Mouse (Mus musculus): ENCODE data around the gene Gm10645. TPM values are rescaled to one million over a fixed set of nuclear protein-coding genes. Genes with fewer than 3 reads are reported as not detected.

Gene Gm10645
- polyA plus RNA-seq, 1 experiment from 2014 or later = 3.5 TPM

DNA sequence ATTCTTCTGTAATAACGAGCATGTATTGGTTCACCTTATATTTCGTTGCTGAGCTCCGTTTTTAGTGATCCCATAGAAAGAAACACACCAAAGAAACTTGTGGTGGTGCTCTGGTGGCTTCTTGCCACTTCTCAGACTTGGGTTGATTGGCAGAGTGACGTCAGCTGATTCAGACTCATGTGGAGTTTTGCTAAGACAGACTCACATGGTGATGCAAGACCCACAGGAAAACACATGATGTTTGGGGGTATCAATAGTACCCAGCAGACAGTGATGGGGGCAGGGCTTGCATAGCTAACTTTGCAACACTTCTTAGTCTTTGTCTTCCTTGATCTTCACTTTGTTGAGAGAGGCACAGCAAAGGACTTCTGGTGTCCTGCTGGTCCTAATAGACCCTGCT is 21.4 kb downstream of the Gm10645 start:
- WGBS = 90% methylated on average over 4 of the region's 4 CpGs
- no peaks in the 10 kb centered on the region for H3K9me3 ChIP-seq (replicated peaks; ENCODE audit: control insufficient read depth, low read length)

DNA sequence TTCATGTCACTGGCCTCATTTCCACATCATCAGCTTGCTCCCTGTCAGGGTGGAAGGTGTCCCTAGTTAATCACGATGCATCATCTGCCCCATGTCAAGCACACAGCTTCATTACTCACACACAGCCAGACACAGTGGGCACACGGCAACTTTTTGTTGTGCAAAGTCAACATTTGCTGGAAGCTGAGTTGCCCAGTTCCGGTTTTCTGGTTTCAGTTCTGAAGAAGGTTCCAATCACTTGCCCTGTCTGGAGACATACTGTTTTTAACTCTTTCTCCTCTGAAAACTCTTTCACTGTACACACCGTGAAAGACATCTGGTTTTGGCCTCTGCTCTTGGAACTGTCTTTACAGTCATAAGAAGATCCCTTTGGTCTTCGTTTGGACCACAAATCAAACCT is 24.6 kb downstream of the Gm10645 start:
- Histone ChIP-seq H3K4me1 (ENCODE audit: control insufficient read depth, insufficient read depth, low read length) (no peaks in the 10 kb centered on the region), H3K36me3 (replicated peaks; ENCODE audit: control insufficient read depth, insufficient read depth, low read depth, low read length) (no peaks in the 10 kb centered on the region), H3K9ac (replicated peaks; ENCODE audit: low read length) (no peak overlapping the region), H3K27me3 (ENCODE audit: control insufficient read depth, insufficient read depth, low read length) (no peaks in the 10 kb centered on the region), H3K9me3 (replicated peaks; ENCODE audit: control insufficient read depth, low read length) (no peaks in the 10 kb centered on the region), H3K4me2 (ENCODE audit: low read depth, low read length) (no peak overlapping the region), H3K27ac (replicated peaks; ENCODE audit: low read depth, low read length) (no peak overlapping the region), H3K4me3 (ENCODE audit: low read depth, low read length) (no peak overlapping the region)
- no peak for DNase-seq (ENCODE audit: low spot score)
- no peak for ATAC-seq (replicated peaks; ENCODE audit: insufficient number of reproducible peaks, low FRiP score, low TSS enrichment, low read depth)
- WGBS = 81% methylated on average over 5 of the region's 5 CpGs

More for the DNA sequence above, 21.4 kb downstream of the Gm10645 start:
- no peak overlapping the region for H3K9ac ChIP-seq (replicated peaks; ENCODE audit: low read length)
- no peak for DNase-seq (ENCODE audit: low spot score)
- H3K4me3 ChIP-seq (ENCODE audit: low read depth, low read length) = no peak overlapping the region
- H3K4me2 ChIP-seq (ENCODE audit: low read depth, low read length) = no peak overlapping the region
- H3K4me1 ChIP-seq (ENCODE audit: control insufficient read depth, insufficient read depth, low read length) = no peaks in the 10 kb centered on the region
- no peaks in the 10 kb centered on the region for H3K27me3 ChIP-seq (ENCODE audit: control insufficient read depth, insufficient read depth, low read length)
- no peak for ATAC-seq (replicated peaks; ENCODE audit: insufficient number of reproducible peaks, low FRiP score, low TSS enrichment, low read depth)
- H3K27ac ChIP-seq (replicated peaks; ENCODE audit: low read depth, low read length) = no peak overlapping the region
- H3K36me3 ChIP-seq (replicated peaks; ENCODE audit: control insufficient read depth, insufficient read depth, low read depth, low read length) = no peaks in the 10 kb centered on the region

DNA sequence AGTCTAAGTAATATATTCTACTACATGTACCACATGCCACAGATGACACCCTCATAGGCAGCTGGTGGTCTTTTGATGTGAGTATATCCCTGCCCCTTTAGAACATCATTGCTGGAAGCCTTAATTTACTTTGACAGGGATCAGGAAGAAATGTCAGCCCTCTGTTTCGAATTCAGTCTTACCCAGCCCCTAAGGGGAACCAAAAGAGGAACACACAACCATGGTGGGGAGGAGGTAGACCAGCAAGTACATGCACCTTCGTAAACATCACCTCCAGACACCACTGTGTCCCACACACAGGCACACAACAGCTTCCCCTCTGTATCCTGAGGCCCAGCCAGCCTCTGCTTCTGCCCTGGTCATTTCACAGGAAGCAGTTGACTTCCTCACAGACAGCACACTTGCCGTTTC is 25.3 kb downstream of the Gm10645 start:
- Histone ChIP-seq H3K27me3 (ENCODE audit: control insufficient read depth, insufficient read depth, low read length) (no peaks in the 10 kb centered on the region), H3K4me3 (ENCODE audit: low read depth, low read length) (no peak overlapping the region), H3K27ac (replicated peaks; ENCODE audit: low read depth, low read length) (no peak overlapping the region), H3K9me3 (replicated peaks; ENCODE audit: control insufficient read depth, low read length) (no peaks in the 10 kb centered on the region), H3K4me2 (ENCODE audit: low read depth, low read length) (no peak overlapping the region), H3K9ac (replicated peaks; ENCODE audit: low read length) (no peak overlapping the region), H3K36me3 (replicated peaks; ENCODE audit: control insufficient read depth, insufficient read depth, low read depth, low read length) (no peaks in the 10 kb centered on the region), H3K4me1 (ENCODE audit: control insufficient read depth, insufficient read depth, low read length) (no peaks in the 10 kb centered on the region)
- ATAC-seq (replicated peaks; ENCODE audit: insufficient number of reproducible peaks, low FRiP score, low TSS enrichment, low read depth) (no peak), DNase-seq (ENCODE audit: low spot score) (no peak)
- 45% methylated on average over 3 of the region's 3 CpGs for WGBS

DNA sequence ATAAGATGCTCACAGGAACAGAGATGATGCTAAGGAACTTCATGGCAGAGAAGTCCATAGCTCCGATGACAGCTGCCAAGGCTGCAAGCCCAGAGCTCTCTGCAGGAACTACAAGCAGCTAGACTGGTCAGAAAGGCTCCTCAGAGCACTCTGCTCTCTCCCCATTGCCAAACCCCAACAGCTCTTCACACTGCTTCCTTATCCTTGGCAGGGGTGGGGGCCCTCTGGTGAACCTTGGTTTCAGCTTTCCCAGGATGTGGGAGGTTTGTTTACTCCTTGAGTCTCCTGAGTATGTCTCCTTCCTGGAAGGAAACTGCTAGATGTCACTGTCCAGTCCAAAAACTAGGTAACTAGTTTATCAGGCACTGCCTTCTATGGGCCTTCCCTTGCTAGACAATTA is 25.9 kb downstream of the Gm10645 start:
- ATAC-seq (replicated peaks; ENCODE audit: insufficient number of reproducible peaks, low FRiP score, low TSS enrichment, low read depth) (no peak), DNase-seq (ENCODE audit: low spot score) (no peak)
- Histone ChIP-seq H3K27me3 (ENCODE audit: control insufficient read depth, insufficient read depth, low read length) (no peaks in the 10 kb centered on the region), H3K27ac (replicated peaks; ENCODE audit: low read depth, low read length) (no peak overlapping the region), H3K36me3 (replicated peaks; ENCODE audit: control insufficient read depth, insufficient read depth, low read depth, low read length) (no peaks in the 10 kb centered on the region), H3K4me2 (ENCODE audit: low read depth, low read length) (no peak overlapping the region), H3K9me3 (replicated peaks; ENCODE audit: control insufficient read depth, low read length) (no peaks in the 10 kb centered on the region), H3K4me3 (ENCODE audit: low read depth, low read length) (no peak overlapping the region), H3K4me1 (ENCODE audit: control insufficient read depth, insufficient read depth, low read length) (no peaks in the 10 kb centered on the region), H3K9ac (replicated peaks; ENCODE audit: low read length) (no peak overlapping the region)
- 67% methylated on average over 1 of the region's 1 CpGs for WGBS

DNA sequence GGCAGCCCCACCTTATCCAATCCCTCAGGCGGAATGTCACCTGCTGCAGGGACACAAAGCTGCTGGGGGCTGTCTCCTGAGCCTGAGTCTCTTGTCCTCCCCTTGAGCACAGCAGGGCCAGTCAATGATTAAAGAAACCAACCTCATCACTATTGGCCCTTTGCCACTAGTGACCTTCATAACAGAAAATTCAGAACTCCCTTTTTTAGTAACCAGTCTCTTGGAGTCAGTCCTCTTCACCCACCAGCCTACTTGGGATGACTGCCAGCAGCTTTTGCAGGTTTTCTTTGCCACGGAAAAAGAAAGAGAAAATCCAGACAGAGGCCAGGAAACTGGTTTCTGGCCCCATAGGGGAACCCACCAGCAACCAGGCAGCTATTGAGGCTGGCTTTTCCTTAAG is 30.9 kb downstream of the Gm10645 start:
- 54% methylated on average over 2 of the region's 2 CpGs for WGBS
- Histone ChIP-seq H3K27ac (replicated peaks; ENCODE audit: low read depth, low read length) (no peak overlapping the region), H3K9me3 (replicated peaks; ENCODE audit: control insufficient read depth, low read length) (no peaks in the 10 kb centered on the region), H3K9ac (replicated peaks; ENCODE audit: low read length) (no peak overlapping the region), H3K4me2 (ENCODE audit: low read depth, low read length) (no peak overlapping the region), H3K36me3 (replicated peaks; ENCODE audit: control insufficient read depth, insufficient read depth, low read depth, low read length) (no peaks in the 10 kb centered on the region), H3K4me1 (ENCODE audit: control insufficient read depth, insufficient read depth, low read length) (no peaks in the 10 kb centered on the region), H3K27me3 (ENCODE audit: control insufficient read depth, insufficient read depth, low read length) (no peaks in the 10 kb centered on the region), H3K4me3 (ENCODE audit: low read depth, low read length) (no peak overlapping the region)
- ATAC-seq (replicated peaks; ENCODE audit: insufficient number of reproducible peaks, low FRiP score, low TSS enrichment, low read depth) (no peak), DNase-seq (ENCODE audit: low spot score) (no peak)

Other genes starting within 250 kb of the Gm10645 start
- 6.4 and 7.1 TPM in 2 replicates for gene Tbc1d9, start 818 bp downstream of the Gm10645 start, polyA plus RNA-seq (2014; fragmentation: Nextera tagmentation; extraction: Ambion mirVana)
- not detected in 2 replicates for gene Ucp1, start 124.2 kb upstream of the Gm10645 start, polyA plus RNA-seq (2014; fragmentation: Nextera tagmentation; extraction: Ambion mirVana)
- gene Elmod2, start 166.3 kb upstream of the Gm10645 start, polyA plus RNA-seq (2014; fragmentation: Nextera tagmentation; extraction: Ambion mirVana) = 28.3 and 36.1 TPM in 2 replicates
- gene Mgat4d, start 182.3 kb upstream of the Gm10645 start, polyA plus RNA-seq (2014; fragmentation: Nextera tagmentation; extraction: Ambion mirVana) = not detected in 2 replicates
- gene Clgn, start 223.7 kb upstream of the Gm10645 start, polyA plus RNA-seq (2014; fragmentation: Nextera tagmentation; extraction: Ambion mirVana) = 4.6 and 4.7 TPM in 2 replicates